Mouse (Mus musculus): ENCODE measurements at regions not wholly inside any gene's neighbourhood (a gene's known extent, or its start where the extent isn't known, plus 50 kb on each side); places are given as distances from the start of the nearest gene placed in this dataset.
A peak's percentile ranks its signal among the peaks of the same experiment; 100 is the strongest.

DNA sequence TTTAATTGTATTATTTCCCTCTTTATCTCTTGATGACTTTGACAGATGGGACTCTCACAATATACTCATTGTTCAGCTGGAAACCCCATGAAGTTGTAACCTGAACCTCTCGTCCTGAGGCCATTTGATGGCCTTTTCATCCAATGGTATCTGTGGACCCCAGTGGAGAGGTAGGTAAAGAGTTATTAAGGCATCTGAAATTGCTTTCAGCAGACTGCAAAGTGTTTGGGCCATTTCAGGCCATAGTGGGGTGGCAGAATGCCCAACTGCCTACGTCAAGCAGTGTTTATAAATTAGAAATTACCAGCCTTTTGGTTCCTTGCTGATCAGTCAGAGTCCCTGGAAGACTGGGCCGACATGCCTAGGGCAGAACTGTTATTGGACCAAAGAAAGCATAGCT lies 272.4 kb upstream of the Usp25 start:
- no peak for ATAC-seq (replicated peaks; ENCODE audit: poor library complexity, severe bottlenecking)

DNA sequence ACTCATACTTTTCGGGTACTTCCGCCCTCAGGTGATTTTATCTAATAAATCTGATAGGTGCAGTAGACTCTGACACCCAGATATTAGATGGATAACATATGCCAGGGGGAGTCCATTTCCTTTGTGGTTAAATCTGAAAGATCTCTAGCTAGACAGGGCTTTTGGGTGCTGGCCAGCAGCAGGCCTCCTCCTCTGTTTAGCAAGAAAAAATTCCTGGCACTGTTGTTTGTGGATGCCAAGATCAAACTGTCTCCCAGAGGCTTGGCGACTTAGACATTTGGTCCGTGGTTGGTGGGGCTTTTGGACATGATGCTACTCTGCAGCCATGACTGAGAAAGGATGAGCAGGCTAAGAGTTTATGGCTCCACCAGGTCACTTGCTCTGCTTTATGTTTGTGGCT lies 287.5 kb upstream of the Usp25 start:
- no peak for ATAC-seq (replicated peaks; ENCODE audit: poor library complexity, severe bottlenecking)

DNA sequence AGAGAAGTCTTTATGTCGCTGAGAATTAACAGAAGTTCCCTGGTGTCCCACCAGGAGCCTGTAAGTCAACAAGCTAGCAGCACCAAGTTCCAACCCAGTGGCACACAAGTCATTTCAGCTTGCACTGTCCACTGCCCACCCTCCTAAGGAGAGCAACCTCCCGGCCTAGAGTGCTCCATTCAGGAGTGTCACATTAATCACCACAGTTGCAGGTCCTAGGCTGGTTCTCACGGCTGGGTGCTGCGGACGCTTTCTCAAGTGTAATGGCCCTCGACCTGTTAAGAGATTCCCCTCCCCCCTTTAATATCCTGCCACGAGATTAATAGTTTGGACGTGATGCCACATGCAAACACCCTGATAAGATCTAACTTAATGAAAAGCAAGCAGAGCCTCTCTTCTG lies 288.2 kb upstream of the Usp25 start:
- no peak for ATAC-seq (replicated peaks; ENCODE audit: poor library complexity, severe bottlenecking)

DNA sequence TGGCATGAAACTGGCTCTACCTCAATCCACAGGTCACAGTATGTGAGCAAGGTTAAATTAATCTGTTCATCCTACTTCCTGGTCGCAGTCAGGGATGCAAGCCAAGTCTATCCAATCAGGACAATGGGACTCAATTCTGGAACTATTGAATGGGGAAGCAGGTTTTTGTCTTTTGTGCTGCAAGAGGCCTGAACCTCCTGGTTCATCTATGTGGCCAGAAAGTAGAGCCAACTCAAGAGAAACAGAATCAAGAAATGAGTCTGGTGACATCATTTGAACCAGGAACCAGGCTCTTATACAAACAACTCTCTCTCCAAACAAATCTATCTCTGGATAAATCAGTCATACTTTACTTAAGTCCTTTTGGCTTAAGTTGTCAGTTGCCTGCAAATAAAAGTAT lies 294.7 kb upstream of the Usp25 start:
- ATAC-seq (replicated peaks; ENCODE audit: poor library complexity, severe bottlenecking): no peak

DNA sequence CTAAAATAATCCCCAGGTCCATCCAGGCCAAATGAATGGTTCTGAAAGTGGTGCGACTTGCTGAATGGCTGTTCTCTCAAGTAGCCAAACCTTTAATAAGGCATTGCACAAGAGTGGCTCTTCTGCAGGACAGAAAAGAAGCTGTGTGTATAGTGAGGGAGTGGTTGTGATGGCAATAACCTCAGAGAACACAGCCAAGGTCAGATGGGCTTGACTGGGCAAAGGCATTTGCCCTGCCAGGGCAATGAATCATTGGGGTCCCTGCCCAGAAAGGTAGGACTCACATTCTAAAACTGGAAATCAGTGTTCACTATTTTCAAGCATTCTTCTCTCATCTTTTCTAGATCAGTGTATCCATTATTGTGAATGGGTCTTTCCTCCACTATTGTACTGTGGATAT lies 295.4 kb upstream of the Usp25 start:
- no peak for ATAC-seq (replicated peaks; ENCODE audit: poor library complexity, severe bottlenecking)

DNA sequence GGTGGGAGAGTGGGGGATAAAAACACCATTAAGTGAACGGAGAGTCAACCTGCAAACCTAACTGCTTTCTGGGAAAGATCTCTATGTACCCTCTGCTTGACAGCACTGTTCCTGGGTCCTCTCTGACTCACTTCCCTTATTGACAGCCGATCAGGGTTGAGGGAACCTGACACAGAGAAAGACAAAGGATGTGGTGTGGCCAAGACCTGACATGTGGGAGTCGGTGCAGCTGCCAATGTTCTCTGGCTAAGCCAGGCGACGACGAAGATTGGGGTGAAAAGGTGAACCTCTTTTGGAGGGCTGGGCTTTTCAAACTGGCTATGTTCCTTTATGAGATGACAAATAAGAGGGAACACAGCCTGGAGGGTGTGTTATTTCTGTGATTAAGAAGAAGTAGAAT lies 318.6 kb upstream of the Usp25 start:
- peak; percentile 94 for ATAC-seq (replicated peaks; ENCODE audit: poor library complexity, severe bottlenecking)

DNA sequence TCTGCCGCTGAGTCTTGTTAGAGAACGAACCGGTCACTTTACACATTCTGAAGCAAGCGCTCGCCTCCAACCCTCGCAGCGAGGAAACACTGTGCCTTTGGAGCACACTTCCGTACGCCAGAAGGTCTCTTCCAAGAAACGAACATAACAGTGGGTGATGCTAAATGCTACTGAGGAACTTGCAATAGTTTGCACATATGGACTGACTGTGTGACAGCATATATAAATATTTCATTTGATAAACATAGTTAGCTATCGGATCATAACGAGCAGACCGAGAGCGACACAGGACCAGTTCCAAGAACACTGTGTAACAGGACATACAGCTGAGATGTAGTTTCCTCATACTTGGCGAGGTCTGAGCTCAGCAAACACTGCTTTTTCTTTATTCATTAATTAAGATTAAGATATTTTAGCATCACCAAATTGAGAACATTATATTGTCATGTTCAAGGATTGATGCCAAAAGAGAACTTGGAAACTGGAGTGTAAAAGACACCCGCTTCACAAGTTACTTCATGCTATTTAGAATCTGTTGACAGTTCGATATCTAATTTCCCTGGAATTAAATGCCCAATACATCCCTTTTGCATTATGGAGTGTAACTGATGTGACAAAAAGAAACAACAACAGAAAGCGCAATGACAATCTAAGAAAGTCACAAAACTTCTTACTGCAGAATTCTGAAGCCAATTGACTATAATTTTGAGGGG lies 314.3 kb upstream of the Nrip1 start:
- no peak for ATAC-seq (replicated peaks; ENCODE audit: poor library complexity, severe bottlenecking)

DNA sequence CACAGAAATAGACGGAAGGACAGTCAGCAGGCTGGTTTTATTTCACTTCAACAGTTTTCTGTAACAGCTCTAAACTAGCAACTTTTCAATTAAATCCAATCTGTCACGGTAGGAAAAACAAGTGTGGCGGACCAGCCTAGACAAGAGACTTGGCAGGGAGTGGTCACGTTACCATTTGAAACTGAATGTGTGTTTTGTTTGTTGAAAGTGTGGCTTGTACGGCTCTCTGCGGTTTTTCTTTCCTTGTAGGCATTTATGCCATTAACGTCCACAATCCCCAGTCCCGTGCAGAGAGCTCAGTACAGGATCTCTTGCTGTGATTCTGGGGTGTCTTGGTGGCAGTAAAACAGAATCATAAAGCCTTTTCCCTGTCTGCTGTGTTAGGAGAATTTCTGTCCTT lies 311.9 kb upstream of the Nrip1 start:
- ATAC-seq (replicated peaks; ENCODE audit: poor library complexity, severe bottlenecking): no peak

DNA sequence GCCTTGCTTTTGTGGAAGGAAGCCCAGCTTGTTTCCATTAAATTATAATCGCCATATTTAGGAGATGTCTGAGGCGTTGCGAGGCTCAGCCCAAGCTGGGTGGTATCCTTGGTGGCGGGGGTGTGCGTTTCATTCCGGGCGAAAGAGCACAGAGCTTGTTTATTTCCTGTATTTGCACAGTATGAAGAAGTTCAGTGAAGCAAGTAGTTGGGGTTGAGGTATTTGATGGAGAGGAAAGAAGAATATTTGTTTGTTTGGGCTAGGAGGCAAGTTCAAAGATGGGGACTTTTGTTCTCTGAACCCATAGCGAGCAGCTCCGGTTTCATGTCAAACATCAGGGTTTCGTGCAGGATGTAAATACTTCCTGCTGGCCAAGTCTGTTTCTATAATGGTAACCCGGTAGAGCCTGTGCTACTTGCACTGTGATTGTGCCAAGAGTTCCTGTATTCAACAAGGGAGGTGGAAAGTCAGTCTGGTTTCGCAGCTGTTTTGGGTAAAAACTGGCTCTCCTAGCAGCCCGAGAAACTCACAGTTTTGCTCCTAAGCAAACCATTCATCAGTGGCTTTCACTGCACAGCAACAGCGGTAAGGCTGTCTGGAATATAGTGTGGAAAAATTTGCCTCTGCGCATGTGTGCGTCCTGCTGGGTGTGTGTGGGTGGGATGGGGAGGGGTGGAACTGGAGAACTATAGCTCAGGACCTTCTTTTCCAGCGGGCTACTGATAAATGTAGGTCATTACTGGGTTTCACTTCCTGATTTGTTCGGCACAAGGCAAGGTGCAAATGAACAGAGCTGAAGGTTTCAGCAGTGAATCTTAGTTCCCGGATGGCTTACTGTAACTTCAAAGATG lies 306.7 kb upstream of the Nrip1 start:
- peak; percentile 87 for ATAC-seq (replicated peaks; ENCODE audit: poor library complexity, severe bottlenecking)

DNA sequence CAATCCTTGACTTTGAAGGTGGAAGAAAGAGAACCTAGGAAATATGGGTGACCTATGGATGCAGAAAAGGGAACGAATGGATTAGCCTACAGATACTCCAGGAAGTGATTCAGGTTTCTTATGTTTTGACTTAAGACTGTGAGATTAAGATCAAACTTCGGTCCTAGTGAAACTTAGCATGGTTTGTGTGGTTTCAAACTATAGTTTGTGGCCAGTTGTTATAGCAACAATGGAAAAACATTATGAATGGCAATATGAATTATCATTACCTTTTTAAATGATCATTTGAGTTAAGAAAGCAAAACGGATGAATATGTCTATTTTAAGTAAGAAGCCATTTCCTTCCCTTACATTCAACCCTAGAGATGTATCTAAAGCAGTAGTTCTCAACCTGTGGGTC lies 305.3 kb upstream of the Nrip1 start:
- ATAC-seq (replicated peaks; ENCODE audit: poor library complexity, severe bottlenecking): 0 out of 2 replicates have a peak, but pooled peaks have one; percentile 18

DNA sequence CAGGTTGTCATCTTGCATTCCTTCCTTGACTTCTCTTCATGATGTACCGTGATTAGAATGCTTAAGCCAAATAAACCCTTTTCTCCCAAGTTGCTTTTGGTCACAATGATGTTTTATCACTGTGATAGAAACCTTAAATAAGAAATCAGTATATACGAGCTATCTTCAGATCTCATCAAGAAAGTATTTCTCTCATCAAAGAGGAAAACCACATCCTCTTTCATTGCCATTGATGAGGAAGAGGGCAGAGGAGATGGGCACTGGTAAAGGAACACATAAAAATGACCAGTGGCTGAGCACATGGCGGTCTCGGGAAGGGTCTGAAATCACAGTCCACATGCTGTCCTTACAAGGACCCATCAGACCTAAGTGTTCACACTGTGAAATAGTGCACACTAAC lies 296.2 kb upstream of the Nrip1 start:
- no peak for ATAC-seq (replicated peaks; ENCODE audit: poor library complexity, severe bottlenecking)

DNA sequence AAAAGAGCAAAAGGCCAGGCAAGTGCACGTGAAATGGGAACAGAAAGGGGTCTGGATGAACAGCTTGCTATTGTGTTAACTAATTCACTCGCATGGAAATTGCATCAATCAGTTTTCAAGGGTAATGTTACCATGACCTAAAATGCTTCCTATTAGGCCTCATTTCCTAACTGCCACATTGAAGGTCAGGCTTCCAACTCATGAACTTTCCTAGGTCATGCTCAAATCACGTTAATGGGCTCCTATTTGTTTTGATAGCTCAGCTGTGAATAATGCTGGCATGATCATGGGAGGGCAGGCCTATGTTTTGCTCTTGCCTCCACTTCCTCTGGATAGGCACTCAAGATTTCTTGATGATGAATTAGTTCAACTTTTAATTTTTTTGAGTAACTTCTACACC lies 293.4 kb upstream of the Nrip1 start:
- ATAC-seq (replicated peaks; ENCODE audit: poor library complexity, severe bottlenecking): no peak

DNA sequence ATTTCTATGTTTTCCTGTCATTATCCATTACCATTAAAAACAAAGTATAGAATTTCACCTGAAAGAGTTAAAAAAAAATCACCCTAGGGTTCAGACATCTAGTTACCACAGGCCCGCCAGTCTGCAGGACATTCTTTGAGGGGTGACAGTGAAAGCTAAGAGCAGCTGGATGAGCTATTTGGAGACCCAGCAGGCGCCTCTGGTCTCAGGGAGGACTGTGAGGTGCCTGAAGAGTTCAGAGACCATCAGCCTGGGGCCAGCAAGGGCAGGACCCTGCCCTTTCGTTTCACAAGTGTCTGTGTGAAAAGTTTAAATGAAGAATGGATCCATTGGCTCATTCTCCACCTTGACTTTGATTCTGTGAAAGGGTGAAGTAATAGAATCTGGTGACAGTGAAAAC lies 281.5 kb upstream of the Nrip1 start:
- ATAC-seq (replicated peaks; ENCODE audit: poor library complexity, severe bottlenecking): no peak

DNA sequence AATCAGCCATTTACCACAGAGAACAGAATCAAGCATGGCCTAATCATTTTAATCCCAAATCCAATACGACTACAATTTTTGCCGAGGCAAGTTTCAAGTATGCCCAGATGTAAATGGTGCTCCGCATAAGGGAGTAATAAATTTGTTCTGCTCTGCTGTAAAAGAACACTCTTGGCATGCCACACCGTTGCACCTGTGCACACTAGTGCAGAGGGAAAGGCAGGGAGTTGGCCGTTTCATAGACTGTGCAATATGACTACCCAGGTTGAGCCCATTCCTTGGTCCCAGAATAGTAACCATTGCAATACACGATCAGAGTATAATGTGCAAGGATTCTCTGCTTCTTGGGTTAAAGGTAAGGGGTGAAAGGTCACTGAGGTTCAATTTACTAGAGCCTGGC lies 270.7 kb upstream of the Nrip1 start:
- no peak for ATAC-seq (replicated peaks; ENCODE audit: poor library complexity, severe bottlenecking)

DNA sequence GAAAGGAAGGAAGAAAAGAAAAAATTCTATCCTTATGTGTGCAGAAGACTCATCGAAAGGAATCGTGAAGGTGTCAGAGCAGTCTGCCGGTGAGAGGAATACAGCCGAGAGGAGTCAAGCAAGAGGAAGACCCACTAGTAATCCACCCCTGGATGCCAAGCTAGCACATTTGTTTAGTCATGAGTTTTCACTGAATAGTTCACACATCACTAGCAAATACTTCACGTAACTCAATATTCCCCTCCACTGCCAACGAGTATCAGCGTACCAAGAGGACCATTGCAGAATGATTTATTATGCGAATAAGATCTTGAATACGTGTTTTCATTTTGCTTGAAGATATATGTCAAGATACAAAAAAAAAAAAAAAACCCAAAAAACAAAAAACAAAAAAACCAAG lies 270.2 kb upstream of the Nrip1 start:
- ATAC-seq (replicated peaks; ENCODE audit: poor library complexity, severe bottlenecking): no peak

DNA sequence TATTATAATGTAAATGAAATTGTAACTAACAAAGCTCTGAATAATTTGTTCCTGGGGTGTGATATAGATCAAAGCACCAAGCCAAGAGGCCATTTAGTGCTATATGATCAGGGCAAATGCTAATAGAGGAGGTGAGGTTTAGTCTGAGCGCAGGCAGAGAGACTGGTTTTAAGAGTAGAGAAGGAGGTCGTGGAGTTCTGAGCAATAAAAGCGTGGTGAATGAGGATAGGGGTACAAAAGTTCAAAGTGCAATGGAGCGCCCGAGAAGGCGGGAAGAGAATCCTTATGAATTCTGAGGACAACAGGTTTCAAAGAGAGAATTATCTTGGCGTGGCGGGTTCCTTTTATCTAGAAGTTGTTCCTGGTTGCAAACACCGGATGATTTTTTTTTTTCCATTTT lies 261.5 kb upstream of the Nrip1 start:
- no peak for ATAC-seq (replicated peaks; ENCODE audit: poor library complexity, severe bottlenecking)

DNA sequence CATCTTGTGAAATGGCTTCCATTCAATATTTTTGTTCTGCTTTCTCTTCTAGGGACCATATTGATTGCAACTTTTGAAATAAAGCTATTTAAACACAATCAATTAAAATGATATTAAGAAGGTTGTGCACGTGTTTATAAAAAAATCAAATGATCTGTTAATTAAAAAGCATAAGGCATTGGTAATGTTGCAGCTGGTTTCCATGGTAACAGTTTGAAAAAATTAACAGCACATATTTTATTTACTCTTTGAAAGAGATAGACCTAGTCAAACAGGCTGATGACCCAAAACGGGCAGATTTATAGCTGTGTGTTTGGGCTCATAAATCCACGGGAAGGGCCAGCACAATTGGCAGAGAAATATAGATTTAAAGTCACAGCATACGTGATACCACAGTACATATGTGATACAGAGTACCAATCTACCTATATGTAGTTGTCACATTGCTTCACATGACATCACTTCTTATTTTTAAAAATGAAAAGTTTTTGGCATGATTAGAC lies 260.6 kb upstream of the Nrip1 start:
- ATAC-seq (replicated peaks; ENCODE audit: poor library complexity, severe bottlenecking): no peak

DNA sequence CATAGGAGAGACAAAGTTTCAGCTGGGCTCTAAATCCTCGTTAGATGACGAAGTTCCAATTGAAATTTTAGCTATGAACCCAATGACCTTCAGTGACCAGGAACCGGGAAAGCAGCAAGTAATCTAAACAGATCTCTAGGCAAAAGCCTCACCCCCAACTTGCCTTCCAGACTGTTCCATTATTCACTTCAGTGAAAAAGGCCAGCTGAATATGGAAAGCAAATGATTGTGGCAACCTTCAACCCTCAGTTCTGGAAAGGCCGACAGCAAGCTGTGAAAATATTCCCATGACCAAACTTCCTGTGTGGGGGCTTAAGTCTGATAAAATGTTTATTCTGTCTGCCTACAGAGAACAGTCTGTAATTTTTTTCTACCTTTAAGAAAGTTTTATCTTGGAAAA lies 252.5 kb upstream of the Nrip1 start:
- no peak for ATAC-seq (replicated peaks; ENCODE audit: poor library complexity, severe bottlenecking)

DNA sequence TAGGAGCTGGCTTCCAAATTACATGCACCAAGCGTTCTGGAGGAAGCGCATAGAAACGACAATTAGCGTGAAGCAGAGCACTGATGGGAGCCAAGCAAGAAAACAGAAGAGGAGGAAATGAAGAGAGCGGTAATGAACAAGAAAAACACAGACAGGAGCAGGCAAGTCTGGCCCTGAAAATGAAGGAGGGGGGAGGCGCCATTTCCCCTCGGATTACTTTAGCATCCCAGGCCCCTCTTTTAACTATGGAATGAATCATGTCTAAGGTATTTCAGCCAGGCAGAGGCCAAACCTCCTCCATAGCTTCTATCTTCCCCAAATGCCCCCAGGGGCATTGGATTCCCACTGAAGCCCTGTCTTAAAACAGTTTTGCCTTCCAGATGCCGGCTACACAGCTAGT lies 248.1 kb upstream of the Nrip1 start:
- no peak for ATAC-seq (replicated peaks; ENCODE audit: poor library complexity, severe bottlenecking)

DNA sequence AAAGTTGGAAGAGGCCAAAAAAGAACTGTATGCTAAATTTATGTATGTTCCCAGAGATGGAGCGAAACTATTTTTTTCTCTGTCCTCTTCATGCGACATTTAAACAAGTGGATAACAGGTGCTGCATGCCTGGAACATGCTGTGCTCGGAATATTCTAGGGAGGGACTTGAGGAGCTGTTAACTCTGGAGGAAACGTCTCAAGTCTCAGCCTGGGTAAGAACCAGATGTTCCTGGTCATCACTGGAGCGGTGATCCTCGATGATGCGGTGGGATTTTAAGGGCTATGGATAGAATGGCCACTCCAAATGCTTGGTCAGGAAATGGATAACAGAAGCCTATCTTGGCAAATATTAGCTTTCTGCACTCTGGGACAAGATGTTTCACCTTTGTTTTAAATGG lies 244.7 kb upstream of the Nrip1 start:
- ATAC-seq (replicated peaks; ENCODE audit: poor library complexity, severe bottlenecking): no peak

DNA sequence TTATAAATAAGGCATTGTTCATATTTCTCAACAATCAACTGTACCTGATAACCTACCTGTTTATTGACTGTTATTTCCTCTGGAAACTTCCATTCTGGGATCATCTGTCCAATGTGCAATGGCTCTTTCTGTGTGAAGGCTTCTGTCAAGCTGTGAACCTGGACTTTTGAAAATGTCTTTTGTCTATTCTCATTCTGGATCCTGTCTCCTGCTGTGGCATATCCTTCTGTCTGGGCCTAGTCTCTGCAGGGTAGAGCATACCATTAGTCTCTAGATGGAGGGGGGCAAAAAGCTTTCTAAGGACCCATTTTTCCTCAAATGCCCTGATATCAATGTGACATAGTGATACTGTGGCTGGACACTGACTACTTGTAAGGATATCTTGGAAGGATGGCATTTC lies 237.4 kb upstream of the Nrip1 start:
- no peak for ATAC-seq (replicated peaks; ENCODE audit: poor library complexity, severe bottlenecking)

DNA sequence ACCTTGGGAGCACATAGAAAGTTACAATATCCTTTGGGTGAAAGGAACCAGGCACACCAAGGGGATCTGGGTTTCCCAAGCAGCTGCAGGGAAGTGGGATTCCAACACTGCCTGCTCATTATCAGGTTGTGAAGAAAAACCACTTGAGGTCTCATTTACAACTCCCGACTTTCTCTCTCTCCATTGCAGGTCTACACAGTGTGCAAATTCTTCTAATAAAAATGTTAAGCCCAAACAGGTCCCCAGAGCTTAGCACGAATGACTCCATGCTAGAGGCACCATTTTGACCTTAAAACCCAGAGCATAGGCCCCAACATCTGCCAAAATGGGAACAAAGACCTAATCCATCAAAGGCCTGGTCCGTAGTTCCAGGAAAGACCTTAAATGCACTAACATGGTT lies 231.3 kb upstream of the Nrip1 start:
- no peak for ATAC-seq (replicated peaks; ENCODE audit: poor library complexity, severe bottlenecking)
